8 mouse cellular contexts compared by ENCODE assay signal in genomic region chr2:49447586-49448475, GRCm38 (mm10). TPM values are rescaled to one million over a fixed set of nuclear protein-coding genes. Genes with fewer than 3 reads are reported as not detected.
A peak's percentile ranks its signal among the peaks of the same experiment; 100 is the strongest.
DNase-seq lines count a peak whose midpoint lies in the region; TF ChIP-seq lines count a peak whose summit lies in the region.
"Had no signal": no experiment of that assay in that cellular context is flagged by ENCODE, and none has a peak within 500 bp of the region (broad histone marks: within the 10 kb centered on the region; RNA-seq: fewer than 3 reads in every experiment).

No protein-coding gene starts in this region.

- no peaks in the 10 kb centered on the region for H3K36me3 ChIP-seq in liver, adult 2 months (ENCODE audit: control insufficient read depth, insufficient read depth, low read length)
- H3K36me3 ChIP-seq in limb, embryonic 10.5 days: no peaks in the 10 kb centered on the region

- no peaks in the 10 kb centered on the region for H3K9me3 ChIP-seq in limb, embryonic 10.5 days (replicated peaks)

- TF ChIP-seq CTCF in liver, adult 2 months (IDR thresholded peaks at IDR 0.05; ENCODE audit: low read depth, low read length): 0 out of 2 replicates have a peak, but pooled peaks have one; percentile 15
- peak; percentile 53 for TF ChIP-seq CTCF in cortical plate, adult 2 months (IDR thresholded peaks at IDR 0.05; ENCODE audit: extremely low read depth, insufficient read depth, low read length)

- H3K79me2 ChIP-seq in liver, adult 2 months (ENCODE audit: control insufficient read depth, insufficient read depth, low read length): no peaks in the 10 kb centered on the region

- peaks cover 3% of the 10 kb centered on the region; the same call in 1 of the 2 replicates for H3K4me1 ChIP-seq in liver, adult 2 months (ENCODE audit: control insufficient read depth, insufficient read depth, low read length)
- no peaks in the 10 kb centered on the region for H3K4me1 ChIP-seq in cortical plate, adult 2 months (ENCODE audit: control insufficient read depth, insufficient read depth, low read length)
- peaks cover 48% of the 10 kb centered on the region for H3K4me1 ChIP-seq in limb, embryonic 10.5 days

- peak; percentile 28 for DNase-seq in liver, adult 2 months (ENCODE audit: extremely low read depth, low read depth, low spot score)
- no peak for DNase-seq in liver
- DNase-seq in brain, adult 2 months (ENCODE audit: low read depth, low spot score): peak; percentile 83
- peak; percentile 42 for DNase-seq in limb, embryonic 10.5 days (ENCODE audit: low spot score)
- no peak for DNase-seq in testis, postnatal 10 days (ENCODE audit: low spot score)
- no peak for DNase-seq in adrenal gland, postnatal 14 days
- DNase-seq: lung, postnatal 10 days had no signal

- H3K4me3 ChIP-seq in liver, adult 2 months (ENCODE audit: insufficient read depth, low read depth, low read length): no peak overlapping the region
- no peak overlapping the region for H3K4me3 ChIP-seq in cortical plate, adult 2 months (ENCODE audit: insufficient read depth, low read length)
- peak overlapping the region; percentile 32 for H3K4me3 ChIP-seq in limb, embryonic 10.5 days

- H3K9ac ChIP-seq in liver, adult 2 months (ENCODE audit: low read depth, low read length): no peak overlapping the region

- no peaks in the 10 kb centered on the region for H3K27me3 ChIP-seq in liver, adult 2 months (ENCODE audit: control insufficient read depth, insufficient read depth, low read length)
- no peaks in the 10 kb centered on the region for H3K27me3 ChIP-seq in limb, embryonic 10.5 days (ENCODE audit: low read depth, poor library complexity, severe bottlenecking)

- TF ChIP-seq POLR2A in liver, adult 2 months (IDR thresholded peaks at IDR 0.05; ENCODE audit: extremely low read depth, insufficient read depth, low read length): no peak
- no peak for TF ChIP-seq POLR2A in cortical plate, adult 2 months (IDR thresholded peaks at IDR 0.05; ENCODE audit: extremely low read depth, insufficient read depth, low read length)

- WGBS in liver, adult 2 months: 71% methylated on average over 8 of the region's 8 CpGs
- WGBS in limb, embryonic 10.5 days: 16% methylated on average over 8 of the region's 8 CpGs

- H3K27ac ChIP-seq in liver, adult 2 months (replicated peaks; ENCODE audit: insufficient read depth, low read depth, low read length): no peak overlapping the region
- no peak overlapping the region for H3K27ac ChIP-seq in cortical plate, adult 2 months (ENCODE audit: insufficient read depth, low read length)
- peak overlapping the region; percentile 87 for H3K27ac ChIP-seq in limb, embryonic 10.5 days

RNA-seq across cellular contexts. Expression of gene Epc2, which starts 3.5 kb away (rescaled TPM):
- 11.8 and 14.1 TPM in 2 replicates for total RNA-seq in liver, adult 2 months (2014; rRNA removed)
- 2.4 and 2.5 TPM in 2 replicates for polyA plus RNA-seq in liver, adult 2 months (2012; rRNA removed)
- polyA plus RNA-seq in cortical plate, adult 2 months (2012; rRNA removed): 24.3 TPM in 2 replicates
- polyA plus RNA-seq in limb, embryonic 10.5 days (2016; fragmentation: Nextera tagmentation; extraction: Ambion mirVana): 7.1 and 8.8 TPM in 2 replicates
- 22.9 and 23.2 TPM in 2 replicates for total RNA-seq in adrenal gland, postnatal 14 days (2021)

Comparison
In these comparisons a context has a peak if more than half of its experiments do, and no peak if none do; other contexts are left out.
1. DNase-seq: peak in liver, adult 2 months (single experiment), brain, adult 2 months (single experiment) and limb, embryonic 10.5 days (single experiment); none in liver (single experiment), testis, postnatal 10 days (single experiment) and adrenal gland, postnatal 14 days (single experiment).